In the genomic region with DNA sequence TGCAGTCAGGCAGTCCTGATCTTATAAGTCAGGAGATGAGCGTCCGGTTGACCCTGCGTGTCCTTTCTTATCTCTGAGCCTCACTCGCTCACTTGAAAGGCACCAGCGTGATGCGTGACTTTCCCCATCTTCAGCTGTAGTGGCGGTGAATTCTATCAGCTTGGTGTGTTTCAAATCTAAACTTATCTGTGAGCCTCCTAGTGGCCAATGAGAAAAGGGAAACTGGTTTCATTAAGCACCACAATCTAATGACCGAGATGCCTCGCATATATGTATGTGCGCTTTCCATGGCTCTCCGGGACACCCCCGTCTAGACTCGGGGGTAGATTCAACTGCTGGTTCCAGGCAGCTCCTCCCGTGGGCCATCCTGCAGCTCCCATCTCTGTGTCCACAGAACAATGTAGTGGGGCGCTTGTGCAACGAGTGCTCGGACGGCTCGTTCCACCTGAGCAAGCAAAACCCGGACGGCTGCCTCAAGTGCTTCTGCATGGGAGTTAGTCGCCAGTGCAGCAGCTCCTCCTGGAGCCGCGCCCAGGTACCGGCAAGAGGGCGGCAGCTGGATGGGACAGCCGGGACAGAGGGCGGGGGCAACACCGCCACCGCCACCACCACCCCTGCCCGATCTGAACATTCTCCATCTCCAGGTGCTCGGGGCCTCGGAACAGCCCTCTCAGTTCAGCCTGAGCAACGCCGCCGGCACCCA, we compare ENCODE assay signal across 1 mouse cellular context.
TF ChIP-seq lines count a peak whose summit lies in the region.

No protein-coding gene starts in this region.

TF ChIP-seq in CH12.LX, 34 proteins besides CTCF, POLR2A, EP300 and RAD21:
- TF ChIP-seq ZMIZ1 (IDR thresholded peaks at IDR 0.05; ENCODE audit: low read depth, low read length) (no peak), CHD2 (IDR thresholded peaks at IDR 0.05; ENCODE audit: low read length) (no peak), SMC3 (IDR thresholded peaks at IDR 0.05; ENCODE audit: low read depth, low read length) (peak; percentile 70), MYC (IDR thresholded peaks at IDR 0.05; ENCODE audit: low read depth, low read length) (no peak), TBP (conservative IDR thresholded peaks at IDR 0.05; ENCODE audit: low read depth, low read length) (no peak)
